Mouse (Mus musculus): Measurements from ENCODE around the gene Myo16. TPM values are rescaled to one million over a fixed set of nuclear protein-coding genes. Genes with fewer than 3 reads are reported as not detected.

Gene Myo16
- polyA plus RNA-seq, 1 experiment from 2014 or later: 0.11 TPM

- no peak overlapping the region for H3K4me2 ChIP-seq (ENCODE audit: low read depth, low read length)
- no peak overlapping the region for H3K27ac ChIP-seq (ENCODE audit: low read length)
- no peaks in the 10 kb centered on the region for H3K4me1 ChIP-seq (ENCODE audit: control insufficient read depth, insufficient read depth, low read length)
- H3K27me3 ChIP-seq (replicated peaks; ENCODE audit: control insufficient read depth, insufficient read depth, low read length): no peaks in the 10 kb centered on the region
- no peaks in the 10 kb centered on the region for H3K36me3 ChIP-seq (ENCODE audit: control insufficient read depth, insufficient read depth, low read length)
- ATAC-seq: no peak
- 89% methylated on average over 5 of the region's 5 CpGs for WGBS
- no peak overlapping the region for H3K9ac ChIP-seq (ENCODE audit: low read depth, low read length)
- H3K4me3 ChIP-seq (ENCODE audit: low read length): no peak overlapping the region
- H3K9me3 ChIP-seq (ENCODE audit: control insufficient read depth, low read length): no peaks in the 10 kb centered on the region
These were observed 492.0 kb downstream of the Myo16 start for GRCm38 (mm10) chr8:10645740-10646139.

GRCm38 (mm10) chr8:10646485-10646884 lies 492.8 kb downstream of the Myo16 start:
- no peaks in the 10 kb centered on the region for H3K27me3 ChIP-seq (replicated peaks; ENCODE audit: control insufficient read depth, insufficient read depth, low read length)
- H3K4me3 ChIP-seq (ENCODE audit: low read length): no peak overlapping the region
- WGBS: 56% methylated on average over 10 of the region's 10 CpGs
- H3K9ac ChIP-seq (ENCODE audit: low read depth, low read length): no peak overlapping the region
- no peaks in the 10 kb centered on the region for H3K36me3 ChIP-seq (ENCODE audit: control insufficient read depth, insufficient read depth, low read length)
- H3K27ac ChIP-seq (ENCODE audit: low read length): no peak overlapping the region
- H3K4me1 ChIP-seq (ENCODE audit: control insufficient read depth, insufficient read depth, low read length): no peaks in the 10 kb centered on the region
- H3K4me2 ChIP-seq (ENCODE audit: low read depth, low read length): no peak overlapping the region
- H3K9me3 ChIP-seq (ENCODE audit: control insufficient read depth, low read length): no peaks in the 10 kb centered on the region
- no peak for ATAC-seq

- 81% methylated on average over 12 of the region's 12 CpGs for WGBS
- H3K36me3 ChIP-seq (ENCODE audit: control insufficient read depth, insufficient read depth, low read length): no peaks in the 10 kb centered on the region
- ATAC-seq: no peak
- no peak overlapping the region for H3K27ac ChIP-seq (ENCODE audit: low read length)
- no peaks in the 10 kb centered on the region for H3K27me3 ChIP-seq (replicated peaks; ENCODE audit: control insufficient read depth, insufficient read depth, low read length)
- no peak overlapping the region for H3K4me2 ChIP-seq (ENCODE audit: low read depth, low read length)
- H3K4me3 ChIP-seq (ENCODE audit: low read length): no peak overlapping the region
- H3K9me3 ChIP-seq (ENCODE audit: control insufficient read depth, low read length): no peaks in the 10 kb centered on the region
- no peaks in the 10 kb centered on the region for H3K4me1 ChIP-seq (ENCODE audit: control insufficient read depth, insufficient read depth, low read length)
- H3K9ac ChIP-seq (ENCODE audit: low read depth, low read length): no peak overlapping the region
These were observed 498.0 kb downstream of the Myo16 start for GRCm38 (mm10) chr8:10651546-10652315.

- 70% methylated on average over 9 of the region's 9 CpGs for WGBS
- no peak overlapping the region for H3K4me3 ChIP-seq (ENCODE audit: low read length)
- no peak overlapping the region for H3K4me2 ChIP-seq (ENCODE audit: low read depth, low read length)
- no peak overlapping the region for H3K27ac ChIP-seq (ENCODE audit: low read length)
- ATAC-seq: no peak
- H3K9ac ChIP-seq (ENCODE audit: low read depth, low read length): no peak overlapping the region
- H3K9me3 ChIP-seq (ENCODE audit: control insufficient read depth, low read length): no peaks in the 10 kb centered on the region
- no peaks in the 10 kb centered on the region for H3K36me3 ChIP-seq (ENCODE audit: control insufficient read depth, insufficient read depth, low read length)
- H3K27me3 ChIP-seq (replicated peaks; ENCODE audit: control insufficient read depth, insufficient read depth, low read length): no peaks in the 10 kb centered on the region
- H3K4me1 ChIP-seq (ENCODE audit: control insufficient read depth, insufficient read depth, low read length): no peaks in the 10 kb centered on the region
These were observed 499.6 kb downstream of the Myo16 start for GRCm38 (mm10) chr8:10653282-10653681.

- no peak overlapping the region for H3K9ac ChIP-seq (ENCODE audit: low read depth, low read length)
- no peaks in the 10 kb centered on the region for H3K36me3 ChIP-seq (ENCODE audit: control insufficient read depth, insufficient read depth, low read length)
- H3K27me3 ChIP-seq (replicated peaks; ENCODE audit: control insufficient read depth, insufficient read depth, low read length): no peaks in the 10 kb centered on the region
- no peak overlapping the region for H3K4me2 ChIP-seq (ENCODE audit: low read depth, low read length)
- no peak overlapping the region for H3K27ac ChIP-seq (ENCODE audit: low read length)
- no peak overlapping the region for H3K4me3 ChIP-seq (ENCODE audit: low read length)
- H3K9me3 ChIP-seq (ENCODE audit: control insufficient read depth, low read length): no peaks in the 10 kb centered on the region
- WGBS: 63% methylated on average over 9 of the region's 9 CpGs
- no peak for ATAC-seq
- H3K4me1 ChIP-seq (ENCODE audit: control insufficient read depth, insufficient read depth, low read length): no peaks in the 10 kb centered on the region
These were observed 501.3 kb downstream of the Myo16 start for GRCm38 (mm10) chr8:10654922-10655518.

GRCm38 (mm10) chr8:10663770-10664470 lies 510.2 kb downstream of the Myo16 start:
- H3K4me2 ChIP-seq (ENCODE audit: low read depth, low read length): no peak overlapping the region
- WGBS: 30% methylated on average over 8 of the region's 8 CpGs
- H3K9me3 ChIP-seq (ENCODE audit: control insufficient read depth, low read length): no peaks in the 10 kb centered on the region
- no peaks in the 10 kb centered on the region for H3K27me3 ChIP-seq (replicated peaks; ENCODE audit: control insufficient read depth, insufficient read depth, low read length)
- no peak overlapping the region for H3K27ac ChIP-seq (ENCODE audit: low read length)
- peaks cover 3% of the 10 kb centered on the region; the same call in 1 of the 2 replicates for H3K4me1 ChIP-seq (ENCODE audit: control insufficient read depth, insufficient read depth, low read length)
- H3K9ac ChIP-seq (ENCODE audit: low read depth, low read length): no peak overlapping the region
- no peak for ATAC-seq
- H3K4me3 ChIP-seq (ENCODE audit: low read length): no peak overlapping the region
- H3K36me3 ChIP-seq (ENCODE audit: control insufficient read depth, insufficient read depth, low read length): no peaks in the 10 kb centered on the region

- no peak for ATAC-seq
- 18% methylated on average over 13 of the region's 13 CpGs for WGBS
- no peak overlapping the region for H3K4me2 ChIP-seq (ENCODE audit: low read depth, low read length)
These were observed 511.3 kb downstream of the Myo16 start for GRCm38 (mm10) chr8:10664861-10665543.

GRCm38 (mm10) chr8:10665821-10666283 lies 512.1 kb downstream of the Myo16 start:
- no peak for ATAC-seq
- Histone ChIP-seq H3K36me3 (ENCODE audit: control insufficient read depth, insufficient read depth, low read length) (no peaks in the 10 kb centered on the region), H3K4me3 (ENCODE audit: low read length) (no peak overlapping the region), H3K9ac (ENCODE audit: low read depth, low read length) (no peak overlapping the region), H3K4me2 (ENCODE audit: low read depth, low read length) (no peak overlapping the region), H3K27me3 (replicated peaks; ENCODE audit: control insufficient read depth, insufficient read depth, low read length) (no peaks in the 10 kb centered on the region), H3K9me3 (ENCODE audit: control insufficient read depth, low read length) (no peaks in the 10 kb centered on the region), H3K27ac (ENCODE audit: low read length) (no peak overlapping the region), H3K4me1 (ENCODE audit: control insufficient read depth, insufficient read depth, low read length) (peaks cover 3% of the 10 kb centered on the region; the same call in 1 of the 2 replicates)
- 37% methylated on average over 4 of the region's 4 CpGs for WGBS

More at GRCm38 (mm10) chr8:10664861-10665543, 511.3 kb downstream of the Myo16 start:
- H3K27me3 ChIP-seq (replicated peaks; ENCODE audit: control insufficient read depth, insufficient read depth, low read length): no peaks in the 10 kb centered on the region
- H3K36me3 ChIP-seq (ENCODE audit: control insufficient read depth, insufficient read depth, low read length): no peaks in the 10 kb centered on the region
- no peak overlapping the region for H3K4me3 ChIP-seq (ENCODE audit: low read length)
- H3K27ac ChIP-seq (ENCODE audit: low read length): no peak overlapping the region
- no peaks in the 10 kb centered on the region for H3K9me3 ChIP-seq (ENCODE audit: control insufficient read depth, low read length)
- no peak overlapping the region for H3K9ac ChIP-seq (ENCODE audit: low read depth, low read length)
- H3K4me1 ChIP-seq (ENCODE audit: control insufficient read depth, insufficient read depth, low read length): peaks cover 3% of the 10 kb centered on the region; the same call in 1 of the 2 replicates

Measured in intestine, embryonic 16.5 days (tissue).